Mouse (Mus musculus): Measurements from ENCODE around the gene Edn1.

The Edn1 gene

DNA sequence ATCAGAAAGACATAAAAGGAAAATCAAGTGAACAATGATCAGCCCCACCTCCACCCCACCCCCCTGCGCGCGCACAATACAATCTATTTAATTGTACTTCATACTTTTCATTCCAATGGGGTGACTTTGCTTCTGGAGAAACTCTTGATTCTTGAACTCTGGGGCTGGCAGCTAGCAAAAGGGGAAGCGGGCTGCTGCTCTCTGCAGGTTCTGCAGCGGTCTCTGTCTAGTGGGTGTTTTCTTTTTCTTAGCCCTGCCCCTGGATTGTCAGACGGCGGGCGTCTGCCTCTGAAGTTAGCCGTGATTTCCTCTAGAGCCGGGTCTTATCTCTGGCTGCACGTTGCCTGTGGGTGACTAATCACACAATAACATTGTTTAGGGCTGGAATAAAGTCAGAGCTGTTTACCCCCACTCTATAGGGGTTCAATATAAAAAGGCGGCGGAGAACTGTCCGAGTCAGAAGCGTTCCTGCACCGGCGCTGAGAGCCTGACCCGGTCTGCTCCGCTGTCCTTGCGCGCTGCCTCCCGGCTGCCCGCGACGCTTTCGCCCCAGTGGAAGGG is at the start of gene Edn1:
TSS of gene Edn1 (plus strand) at position 316 of the 561 bp plus-strand sequence.
- in situ Hi-C loops (cut with MboI; ENCODE audit: low pct_unique_long_range_greater_than_20kb in 1 of 2, low sequenced_read_pairs in 2 of 2, unreplicated experiment in 1 of 2), result no loop called here

DNA sequence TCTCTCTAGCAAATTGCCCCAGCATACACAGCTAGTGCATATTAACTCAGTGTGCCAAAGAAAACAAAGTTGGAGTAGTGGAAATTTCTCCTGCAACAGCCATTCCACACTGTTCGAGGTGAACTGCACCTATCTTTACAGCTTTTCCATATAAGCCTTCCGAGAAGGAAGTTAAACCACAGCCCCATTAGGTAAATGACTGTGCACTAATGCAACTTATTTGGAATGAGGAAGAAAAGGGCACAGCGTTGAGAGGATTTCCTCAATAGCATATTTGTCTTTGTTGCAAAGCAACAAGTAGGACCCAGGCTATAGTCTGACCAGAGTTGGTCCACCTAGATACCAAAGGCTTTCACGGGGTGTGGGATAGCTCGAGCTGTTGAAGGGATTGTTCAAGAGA is 47.5 kb upstream of the Edn1 start:
- in situ Hi-C loops (cut with MboI; ENCODE audit: low pct_unique_long_range_greater_than_20kb in 1 of 2, low sequenced_read_pairs in 2 of 2, unreplicated experiment in 1 of 2), result no loop called here

DNA sequence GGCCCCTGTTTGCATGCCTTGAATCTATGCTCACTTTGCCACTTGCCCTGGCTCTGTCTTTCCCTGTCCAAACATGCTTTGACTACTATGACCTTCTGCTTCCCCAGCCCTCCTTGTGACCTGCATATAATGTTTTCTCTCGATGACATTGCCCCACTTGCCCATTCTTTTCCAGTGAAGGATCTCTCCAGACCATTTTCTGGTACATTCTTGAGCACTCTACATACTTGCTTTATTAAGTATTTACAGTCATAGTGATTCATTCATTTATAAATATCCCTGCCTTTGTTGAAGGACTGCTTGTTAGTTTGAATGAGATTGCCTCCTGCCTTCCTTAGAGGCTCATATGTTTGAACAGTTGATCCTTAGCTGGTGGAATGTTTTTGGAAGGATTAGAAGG is 46.2 kb upstream of the Edn1 start:
- in situ Hi-C loops (cut with MboI; ENCODE audit: low pct_unique_long_range_greater_than_20kb in 1 of 2, low sequenced_read_pairs in 2 of 2, unreplicated experiment in 1 of 2), result no loop called here

DNA sequence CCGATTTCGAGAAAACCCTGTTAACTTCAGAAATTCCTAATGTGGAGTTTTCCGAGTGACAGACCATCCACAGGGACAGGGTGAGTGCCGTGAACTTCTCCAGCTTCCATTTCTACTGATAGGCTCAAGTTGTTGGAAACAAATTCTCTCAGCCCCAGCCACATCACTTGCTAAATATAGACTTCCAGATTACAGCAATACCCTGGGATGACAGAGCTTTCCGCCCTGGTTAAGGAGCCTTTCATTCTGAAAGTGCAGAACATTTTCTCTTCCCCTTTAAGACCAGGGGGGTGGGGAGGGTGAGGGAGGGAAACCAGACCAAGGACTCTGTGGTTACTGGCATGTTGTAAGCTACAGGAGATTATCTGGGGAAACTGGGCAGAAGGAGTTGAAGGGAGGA is 42.9 kb upstream of the Edn1 start:
- in situ Hi-C loops (cut with MboI; ENCODE audit: low pct_unique_long_range_greater_than_20kb in 1 of 2, low sequenced_read_pairs in 2 of 2, unreplicated experiment in 1 of 2), result no loop called here

DNA sequence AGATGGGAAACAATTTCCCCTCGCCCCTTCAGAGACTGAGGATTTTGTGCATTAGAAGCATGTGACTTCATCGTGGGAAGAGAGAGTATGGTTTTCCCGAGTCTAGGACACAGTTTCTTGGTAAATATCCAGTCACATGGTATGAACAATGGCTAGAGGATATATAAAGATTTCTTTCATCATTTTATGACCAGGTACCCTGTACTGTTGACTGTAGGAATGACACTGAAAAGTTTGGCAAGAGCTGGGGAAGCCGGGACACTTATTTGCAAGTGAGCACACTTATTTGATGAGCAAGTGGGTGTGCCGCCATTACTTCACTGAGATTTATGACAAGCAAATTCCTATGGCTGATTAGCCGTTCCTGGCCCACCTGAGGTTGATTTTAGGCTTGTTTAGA is 40.6 kb upstream of the Edn1 start:
- in situ Hi-C loops (cut with MboI; ENCODE audit: low pct_unique_long_range_greater_than_20kb in 1 of 2, low sequenced_read_pairs in 2 of 2, unreplicated experiment in 1 of 2), result no loop called here

DNA sequence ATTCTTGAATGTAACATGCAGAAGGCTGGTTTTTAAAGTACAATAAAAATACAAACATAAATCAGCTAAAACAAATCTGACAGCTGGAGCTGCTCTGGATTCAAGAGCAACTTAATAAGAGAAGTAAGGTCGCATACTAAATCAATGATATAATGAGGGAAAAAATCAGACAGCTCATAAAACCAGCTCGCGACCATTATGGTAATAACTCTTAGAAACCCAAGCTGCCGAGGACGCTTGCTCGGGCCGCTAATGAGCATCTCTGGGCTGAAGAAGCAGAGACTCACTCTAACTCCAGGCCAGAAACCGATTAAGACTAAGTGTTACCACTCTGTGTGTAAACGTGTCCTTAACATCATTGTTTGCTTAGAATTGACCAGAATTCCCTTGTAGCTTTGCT is 31.2 kb upstream of the Edn1 start:
- in situ Hi-C loops (cut with MboI; ENCODE audit: low pct_unique_long_range_greater_than_20kb in 1 of 2, low sequenced_read_pairs in 2 of 2, unreplicated experiment in 1 of 2), result no loop called here

DNA sequence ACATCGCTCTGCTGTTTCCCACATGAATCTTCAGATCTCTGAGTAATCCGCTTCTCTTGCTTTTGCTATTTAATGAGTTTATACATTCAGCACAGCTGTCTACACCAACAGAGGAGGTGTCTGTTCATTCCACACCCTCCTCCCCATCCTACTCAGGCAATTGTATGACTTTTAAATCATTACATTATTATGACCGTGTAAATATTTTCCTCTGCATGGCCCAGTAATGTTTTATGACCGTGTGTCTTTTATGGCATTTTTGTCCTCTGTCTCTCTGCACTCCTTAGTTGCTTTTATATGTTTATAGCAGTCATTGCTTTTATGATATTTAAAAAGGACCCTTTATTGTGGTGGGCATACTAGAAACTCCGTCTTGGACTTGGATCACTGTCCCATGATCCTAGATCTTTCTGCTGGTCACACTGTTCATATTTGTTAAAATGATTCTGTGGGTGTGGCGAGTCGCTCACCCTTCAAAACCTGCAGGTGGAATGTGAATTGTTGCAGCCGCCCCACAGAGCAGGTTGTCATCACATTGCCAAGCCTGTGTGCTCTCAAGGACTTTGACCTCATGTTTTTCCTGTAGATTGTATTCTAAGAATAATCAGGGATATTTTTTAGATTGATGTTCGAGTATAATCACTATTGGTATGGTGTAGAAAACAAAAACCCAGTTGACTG is 24.4 kb upstream of the Edn1 start:
- in situ Hi-C loops (cut with MboI; ENCODE audit: low pct_unique_long_range_greater_than_20kb in 1 of 2, low sequenced_read_pairs in 2 of 2, unreplicated experiment in 1 of 2), result no loop called here

DNA sequence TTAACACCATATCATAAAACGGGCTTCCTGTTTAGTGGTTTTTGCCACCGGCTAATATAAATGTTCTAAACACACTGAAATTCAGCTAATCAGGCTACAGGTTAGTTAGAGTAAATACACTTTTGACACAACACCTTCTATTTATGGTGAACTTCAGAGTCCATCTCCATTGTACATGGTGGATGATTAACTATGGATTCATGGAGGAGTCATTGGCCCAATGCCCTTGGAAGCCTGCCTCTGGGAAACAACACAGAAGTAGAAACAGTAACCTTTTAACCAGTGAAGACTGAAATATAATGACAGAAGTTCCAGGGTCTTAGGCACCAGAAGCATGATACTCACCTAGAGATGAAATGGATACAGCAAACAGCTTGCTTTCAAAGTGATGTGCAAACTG is 23.5 kb upstream of the Edn1 start:
- in situ Hi-C loops (cut with MboI; ENCODE audit: low pct_unique_long_range_greater_than_20kb in 1 of 2, low sequenced_read_pairs in 2 of 2, unreplicated experiment in 1 of 2), result no loop called here

DNA sequence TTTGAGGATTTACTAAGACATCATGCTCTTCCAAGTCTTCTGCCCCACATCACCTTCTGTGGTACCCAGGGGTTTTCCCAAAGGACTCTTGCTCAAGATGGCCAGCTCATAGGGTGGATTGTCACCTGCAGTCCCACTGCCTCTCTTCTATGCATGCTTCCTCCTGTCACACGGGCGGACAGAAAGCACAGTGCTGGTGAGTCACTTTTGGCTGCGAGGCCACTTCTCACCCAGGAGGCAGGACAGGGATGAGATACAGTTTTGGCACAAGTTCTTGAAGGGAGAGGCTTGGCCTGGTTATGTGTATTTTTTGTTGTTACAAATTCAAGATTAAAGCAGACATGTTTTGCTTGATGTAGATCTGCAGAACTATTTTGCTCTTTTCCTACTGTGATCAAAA is 15.4 kb upstream of the Edn1 start:
- in situ Hi-C loops (cut with MboI; ENCODE audit: low pct_unique_long_range_greater_than_20kb in 1 of 2, low sequenced_read_pairs in 2 of 2, unreplicated experiment in 1 of 2), result no loop called here

DNA sequence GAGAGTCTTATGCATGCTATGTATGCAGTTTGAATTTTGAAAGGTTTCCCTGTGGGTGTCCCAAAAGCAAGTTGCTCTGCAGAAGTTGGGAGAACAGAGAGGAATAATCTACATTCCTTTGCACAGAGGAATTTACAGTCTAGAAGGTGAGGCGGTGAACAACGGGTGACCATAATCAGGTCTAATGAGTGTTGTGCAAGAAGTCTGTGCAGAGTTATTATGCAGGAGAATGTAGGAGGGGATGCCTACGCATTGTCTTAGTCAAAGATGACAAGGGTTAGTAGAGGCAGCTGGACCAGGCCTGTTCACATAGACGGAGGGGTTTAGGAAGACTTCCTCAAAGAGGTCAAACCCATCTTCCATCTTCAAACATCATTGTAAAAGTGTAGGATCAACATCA is 14.5 kb upstream of the Edn1 start:
- in situ Hi-C loops (cut with MboI; ENCODE audit: low pct_unique_long_range_greater_than_20kb in 1 of 2, low sequenced_read_pairs in 2 of 2, unreplicated experiment in 1 of 2), result no loop called here

DNA sequence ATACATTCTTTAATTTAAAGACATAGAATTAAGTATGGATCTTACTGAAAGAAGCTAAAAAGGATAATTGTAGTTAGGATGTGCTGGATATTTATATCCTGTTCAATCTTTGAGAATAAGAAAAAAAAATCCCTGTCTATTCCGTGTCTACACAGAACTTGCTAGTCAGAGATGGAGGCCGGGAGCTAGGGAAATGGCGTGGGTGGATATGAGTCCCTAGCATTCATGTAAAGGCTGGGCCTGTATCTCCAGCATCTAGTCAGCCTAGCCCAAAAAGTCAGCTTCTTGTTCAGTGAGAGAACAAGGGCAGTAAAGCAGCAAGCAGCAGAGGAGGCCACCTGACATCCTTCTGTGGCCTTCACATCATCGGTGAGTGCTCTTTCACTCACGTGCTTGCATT is 8.7 kb upstream of the Edn1 start:
- in situ Hi-C loops (cut with MboI; ENCODE audit: low pct_unique_long_range_greater_than_20kb in 1 of 2, low sequenced_read_pairs in 2 of 2, unreplicated experiment in 1 of 2), result no loop called here

DNA sequence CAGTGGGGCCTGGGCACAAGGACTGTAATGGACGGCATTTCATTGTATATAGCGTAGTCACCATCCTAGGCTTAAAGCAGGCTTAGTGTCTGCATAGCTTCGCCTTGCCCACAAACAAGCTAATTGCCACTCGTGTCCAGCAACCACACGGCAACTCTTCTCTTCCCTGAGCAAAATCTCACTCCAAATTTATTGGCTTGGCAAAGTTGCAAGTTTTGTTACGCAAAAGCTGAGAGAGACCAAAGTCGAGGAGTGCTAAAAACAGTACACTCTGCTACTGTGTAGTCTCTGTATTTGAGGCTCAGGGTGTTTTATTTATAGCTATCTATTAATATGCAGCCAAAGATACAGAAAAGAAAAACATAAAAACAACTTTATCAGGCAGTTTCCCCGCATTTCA is 3.0 kb upstream of the Edn1 start:
- in situ Hi-C loops (cut with MboI; ENCODE audit: low pct_unique_long_range_greater_than_20kb in 1 of 2, low sequenced_read_pairs in 2 of 2, unreplicated experiment in 1 of 2), result no loop called here

DNA sequence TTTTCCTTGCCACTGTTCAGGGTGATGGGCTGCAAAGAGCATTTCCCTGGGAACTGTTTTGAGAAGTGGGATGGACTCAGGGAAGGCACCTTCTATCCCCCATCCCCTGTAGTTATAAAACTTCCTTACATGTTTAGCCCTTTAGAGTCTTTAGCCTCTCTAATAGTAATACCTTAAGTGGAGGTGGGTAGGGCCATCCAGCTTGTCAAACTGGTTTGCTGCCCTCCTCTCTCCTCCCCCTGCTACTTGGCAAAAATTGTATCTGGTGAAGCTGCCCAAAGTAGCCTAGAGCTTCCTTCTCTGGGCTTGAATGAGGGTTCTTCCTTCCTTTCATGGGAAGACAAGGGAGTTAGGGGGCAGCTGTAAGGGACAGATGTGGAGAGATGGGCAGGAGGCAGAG is 2.5 kb upstream of the Edn1 start:
- in situ Hi-C loops (cut with MboI; ENCODE audit: low pct_unique_long_range_greater_than_20kb in 1 of 2, low sequenced_read_pairs in 2 of 2, unreplicated experiment in 1 of 2), result no loop called here

DNA sequence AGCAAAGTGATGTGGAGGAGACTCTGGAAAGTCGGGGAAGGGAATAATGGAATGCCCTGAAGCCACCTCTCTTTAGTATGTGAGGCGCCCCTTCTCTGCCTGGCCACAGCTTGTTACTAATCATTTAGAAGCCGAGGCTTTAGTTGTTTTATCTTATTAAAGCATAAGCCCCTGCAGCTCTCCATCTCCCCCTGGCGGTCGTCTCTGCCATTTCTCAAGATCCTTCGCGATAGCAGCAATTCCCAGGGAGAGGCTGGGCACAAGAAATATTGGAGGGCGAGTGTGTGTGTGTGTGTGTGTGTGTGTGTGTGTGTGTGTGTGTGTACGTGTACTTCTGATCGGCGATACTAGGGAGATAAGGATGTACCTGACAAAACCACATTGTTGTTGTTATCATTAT is 709 bp upstream of the Edn1 start:
- in situ Hi-C loops (cut with MboI; ENCODE audit: low pct_unique_long_range_greater_than_20kb in 1 of 2, low sequenced_read_pairs in 2 of 2, unreplicated experiment in 1 of 2), result no loop called here

DNA sequence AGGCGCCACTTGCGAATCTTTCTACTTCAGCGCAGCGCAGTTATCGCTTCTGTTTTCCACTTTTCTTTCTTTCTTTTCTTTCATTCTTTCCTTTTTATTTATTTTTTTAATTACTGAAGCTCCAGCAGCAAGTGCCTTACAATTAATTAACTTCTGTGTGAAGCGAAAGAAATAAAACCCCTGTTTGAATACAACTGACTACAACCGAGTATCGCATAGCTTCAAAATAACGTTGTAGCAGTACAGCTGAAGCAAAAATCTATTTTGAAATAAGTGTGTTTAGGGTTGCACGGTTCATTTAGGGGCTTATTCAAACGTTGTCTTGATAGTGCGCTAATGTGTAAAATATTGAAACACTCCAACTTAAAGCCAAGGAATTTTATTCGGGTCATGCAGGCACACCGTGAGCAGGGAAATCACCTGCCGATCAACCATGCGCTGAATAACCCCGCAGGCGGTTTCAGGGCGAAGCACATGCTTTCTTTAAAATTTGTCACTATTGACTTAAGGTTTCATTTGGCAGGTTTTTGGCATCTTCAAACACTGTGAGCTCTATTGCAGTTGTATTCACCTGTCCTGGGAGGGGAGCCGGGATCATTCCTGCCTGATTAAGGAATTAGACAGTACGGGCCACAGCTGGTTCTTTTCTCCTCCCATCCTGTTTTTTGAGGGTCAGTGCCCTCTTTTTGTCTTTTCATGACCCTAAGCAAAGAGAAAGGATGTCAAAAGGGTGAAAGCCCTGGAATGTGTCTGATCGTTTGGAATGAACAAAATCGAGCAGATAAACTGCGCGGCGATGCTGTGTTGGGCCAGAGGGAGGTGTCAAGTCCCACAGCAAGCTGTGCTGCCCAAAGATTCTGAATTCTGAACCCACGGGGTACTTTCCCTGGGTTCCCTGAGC is 935 bp downstream of the Edn1 start:
- in situ Hi-C loops (cut with MboI; ENCODE audit: low pct_unique_long_range_greater_than_20kb in 1 of 2, low sequenced_read_pairs in 2 of 2, unreplicated experiment in 1 of 2), result no loop called here

DNA sequence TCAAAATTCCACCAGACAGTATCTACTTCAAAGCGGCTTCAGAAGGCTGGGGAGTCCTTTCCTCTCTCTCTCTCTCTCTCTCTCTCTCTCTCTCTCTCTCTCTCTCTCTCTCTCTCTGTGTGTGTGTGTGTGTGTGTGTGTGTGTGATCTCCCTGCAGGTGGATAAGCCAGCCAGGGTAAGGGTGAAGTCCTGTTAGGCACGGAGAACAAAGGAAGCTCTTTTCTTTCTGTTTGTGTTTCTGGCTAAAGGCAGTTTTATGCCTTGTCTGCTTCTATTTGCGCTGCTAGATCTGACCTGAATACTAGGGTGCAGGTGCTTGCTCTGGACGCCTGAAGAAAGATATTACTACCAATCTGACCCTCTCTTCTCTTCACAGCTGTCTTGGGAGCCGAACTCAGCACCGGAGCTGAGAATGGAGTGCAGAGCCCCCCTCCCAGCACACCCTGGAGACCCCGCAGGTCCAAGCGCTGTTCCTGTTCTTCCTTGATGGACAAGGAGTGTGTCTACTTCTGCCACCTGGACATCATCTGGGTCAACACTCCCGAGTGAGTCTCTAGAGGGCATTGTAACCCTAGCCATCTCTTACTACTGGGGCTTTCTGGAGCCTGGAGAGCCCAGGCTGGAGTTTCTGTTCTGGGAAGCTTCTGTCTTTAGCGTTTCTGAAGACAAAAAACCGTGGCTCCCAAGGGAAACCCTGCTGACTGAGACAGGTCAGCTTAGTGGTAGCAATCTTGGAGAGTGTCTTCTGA is 2.1 kb downstream of the Edn1 start:
- in situ Hi-C loops (cut with MboI; ENCODE audit: low pct_unique_long_range_greater_than_20kb in 1 of 2, low sequenced_read_pairs in 2 of 2, unreplicated experiment in 1 of 2), result no loop called here

DNA sequence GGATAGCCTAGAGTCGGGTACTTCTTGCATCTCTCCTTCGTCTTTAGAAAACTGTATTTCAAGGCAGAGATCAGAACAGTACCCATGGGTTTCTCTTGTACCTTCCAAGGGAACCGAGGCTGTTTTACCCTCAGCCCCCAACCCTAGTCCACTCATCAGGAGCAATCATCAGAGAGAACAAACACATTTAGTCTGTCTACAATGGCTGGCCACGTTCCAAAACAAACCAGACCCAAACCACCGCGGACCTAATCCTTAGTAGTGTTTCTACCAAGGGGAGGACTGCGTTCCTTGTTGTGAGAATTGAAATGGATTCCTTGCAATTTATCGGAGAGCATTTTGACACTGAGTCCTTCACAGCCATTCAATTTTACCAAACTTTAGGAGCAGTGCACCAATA is 2.9 kb downstream of the Edn1 start:
- in situ Hi-C loops (cut with MboI; ENCODE audit: low pct_unique_long_range_greater_than_20kb in 1 of 2, low sequenced_read_pairs in 2 of 2, unreplicated experiment in 1 of 2), result no loop called here

DNA sequence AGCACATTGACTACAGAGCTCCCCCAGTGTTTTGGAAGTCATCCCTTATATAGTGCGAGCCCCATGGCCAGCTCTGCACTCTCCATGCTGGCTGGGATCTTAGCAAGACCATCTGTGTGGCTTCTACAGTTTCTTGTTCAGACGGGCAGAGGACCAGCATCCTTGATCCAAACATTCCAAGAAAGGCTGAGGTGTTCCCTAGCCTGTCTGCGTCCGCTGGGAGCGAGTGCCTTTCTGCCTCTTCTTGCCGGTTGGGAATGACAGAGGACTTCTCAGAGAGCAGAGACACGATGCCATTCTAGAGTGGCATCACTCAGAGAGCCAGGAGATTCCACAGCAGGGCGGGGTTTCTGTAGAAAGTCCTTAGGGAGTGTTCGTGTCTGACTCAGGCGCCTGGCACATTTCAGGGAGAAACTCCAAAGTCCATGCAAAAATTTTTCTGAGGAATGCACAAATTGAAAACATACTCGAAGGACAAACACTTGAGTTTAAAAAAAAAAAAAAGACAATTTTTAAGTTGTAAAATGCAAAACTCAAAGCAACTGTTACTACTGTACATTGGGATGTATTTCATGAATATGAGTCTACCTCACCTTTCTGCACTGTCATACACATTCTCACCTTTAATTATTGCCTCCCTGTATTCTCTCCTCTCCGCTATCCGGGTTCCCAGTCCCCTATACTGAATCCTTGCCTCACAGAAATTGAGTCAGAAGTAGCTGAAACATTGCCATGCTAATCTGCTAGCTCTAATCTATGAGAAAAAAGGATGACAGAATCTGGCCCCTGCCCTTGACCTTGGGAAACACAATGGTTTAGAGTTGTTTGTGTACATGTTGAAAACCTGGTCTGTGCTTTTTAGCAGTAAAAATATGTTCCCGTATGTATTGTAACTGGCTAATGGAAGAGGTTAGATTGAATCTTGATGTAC is 5.9 kb downstream of the Edn1 start:
- in situ Hi-C loops (cut with MboI; ENCODE audit: low pct_unique_long_range_greater_than_20kb in 1 of 2, low sequenced_read_pairs in 2 of 2, unreplicated experiment in 1 of 2), result no loop called here

All from mouse embryonic stem cell (cell line).